ENCODE assay signal across 17 mouse cellular contexts in the genomic region with DNA sequence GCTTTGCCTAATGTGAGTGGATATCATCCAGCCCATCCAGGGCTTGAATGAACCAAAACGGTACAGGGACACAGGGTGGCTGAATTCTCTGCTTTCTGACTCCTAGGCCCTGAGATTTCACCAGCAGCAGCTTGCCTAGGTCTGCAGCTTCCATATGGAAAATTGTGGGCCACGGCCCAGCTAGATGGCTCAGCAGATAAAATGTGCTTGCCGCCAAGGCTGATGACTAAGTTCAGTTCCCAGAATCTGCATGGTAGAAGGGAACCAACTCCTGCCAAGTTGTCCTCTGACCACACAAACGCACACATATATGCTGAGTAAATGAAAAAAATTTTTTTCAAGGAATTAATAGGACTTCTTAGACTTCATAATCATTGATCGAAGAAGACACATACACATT. TPM values are rescaled to one million over a fixed set of nuclear protein-coding genes. Genes with fewer than 3 reads are reported as not detected.
A peak's percentile ranks its signal among the peaks of the same experiment; 100 is the strongest.
DNase-seq lines count a peak whose midpoint lies in the region.
"Had no signal": no experiment of that assay in that cellular context is flagged by ENCODE, and none has a peak within 500 bp of the region (broad histone marks: within the 10 kb centered on the region; RNA-seq: fewer than 3 reads in every experiment).

No protein-coding gene starts in this region.

- peak; percentile 5 for DNase-seq in kidney, postnatal 10 days
- no peak for DNase-seq in kidney, adult 8-10 months
- DNase-seq in MN1 (ENCODE audit: low spot score) (peak; percentile 63), liver (no peak)
- peak; percentile 40 for DNase-seq in adrenal gland, postnatal 14 days
- DNase-seq in fat pad, adult 2 months (ENCODE audit: extremely low read depth, low read depth, low spot score): peak; percentile 56
- DNase-seq in Muller cell, postnatal 12 days (ENCODE audit: inconsistent ontology term): no peak
- no peak for DNase-seq in urinary bladder, postnatal 14 days (ENCODE audit: low spot score)
- DNase-seq: cerebellum, postnatal 14 days; forebrain, postnatal 0 days; gastrocnemius, postnatal 36 days; kidney, adult 2 months; kidney, postnatal 25 days; layer of hippocampus, postnatal 36 days; liver, postnatal 0 days; retina, postnatal 1 day had no signal

RNA-seq across cellular contexts. Expression of gene A830005F24Rik, which starts 34.9 kb away (rescaled TPM):
- total RNA-seq in adrenal gland, postnatal 14 days (2021): not detected in 2 replicates
- total RNA-seq: heart, adult 8-10 months had no signal

RNA-seq across cellular contexts. Expression of gene Zfp169, which starts 35.0 kb away (rescaled TPM):
- total RNA-seq in adrenal gland, postnatal 14 days (2021): 6.7 and 9.1 TPM in 2 replicates

Comparison
In these comparisons a context has a peak if more than half of its experiments do, and no peak if none do; other contexts are left out.
1. DNase-seq: peak in kidney, postnatal 10 days (single experiment), MN1 (single experiment), adrenal gland, postnatal 14 days (single experiment) and fat pad, adult 2 months (single experiment); none in kidney, adult 8-10 months (0 of 2), liver (single experiment), Muller cell, postnatal 12 days (single experiment) and urinary bladder, postnatal 14 days (single experiment).